Mouse (Mus musculus) intestine, embryonic 16.5 days (tissue): ENCODE data around the gene Smg6. TPM values are rescaled to one million over a fixed set of nuclear protein-coding genes. Genes with fewer than 3 reads are reported as not detected.
"Not testable (repeated sequence)": the region's sequence is repeated elsewhere in the genome, so short reads cannot be mapped to it uniquely, and the experiment has no call there.

Experiments used
- ATAC-seq: fragments of 200-750 bp; cut with Nextera tagmentation; 2 replicates; pipeline ENCODE4 v1.8.0; 2017; ENCODE audit warnings: moderate TSS enrichment, moderate library complexity
- H3K27ac ChIP-seq: fragments of 300-500 bp; sonication (generic); 2 replicates; pipeline ENCODE4 v1.5.1; 2014; ENCODE audit warnings: mild to moderate bottlenecking, low read length
- H3K27me3 ChIP-seq: fragments of 300-500 bp; sonication (generic); replicated peaks from 2 replicates; pipeline ENCODE4 v1.6.1; 2014; ENCODE audit warnings: low read length, control low read depth, mixed read lengths; ENCODE audit not compliant: control insufficient read depth, insufficient read depth
- H3K36me3 ChIP-seq: fragments of 300-500 bp; sonication (generic); 2 replicates; pipeline ENCODE4 v1.6.1; 2014; ENCODE audit warnings: low read length, control low read depth; ENCODE audit not compliant: control insufficient read depth, insufficient read depth
- H3K4me1 ChIP-seq: fragments of 300-500 bp; sonication (generic); 2 replicates; pipeline ENCODE4 v1.6.1; 2014; ENCODE audit warnings: low read length, control low read depth, mixed read lengths; ENCODE audit not compliant: control insufficient read depth, insufficient read depth
- H3K4me2 ChIP-seq: fragments of 300-500 bp; sonication (generic); 2 replicates; pipeline ENCODE4 v1.6.1; 2014; ENCODE audit warnings: low read depth, low read length, control low read depth
- H3K4me3 ChIP-seq: fragments of 300-500 bp; sonication (generic); 2 replicates; pipeline ENCODE4 v1.5.1; 2014; ENCODE audit warnings: mild to moderate bottlenecking, low read length
- H3K9ac ChIP-seq: fragments of 300-500 bp; sonication (generic); 2 replicates; pipeline ENCODE4 v1.6.1; 2014; ENCODE audit warnings: low read depth, low read length
- H3K9me3 ChIP-seq: fragments of 300-500 bp; sonication (generic); 2 replicates; pipeline ENCODE4 v1.6.1; 2016; ENCODE audit warnings: low read length, control low read depth; ENCODE audit not compliant: control insufficient read depth
- WGBS: fragments of 180-500 bp; shearing (Covaris S2); extraction: QIAGEN DNeasy Blood & Tissue Kit; methylation state at CpG from one replicate; pipeline ENCODE4 v1.1.7; 2014; 5-methylcytosine and 5-hydroxymethylcytosine counted together
- polyA plus RNA-seq: library from polyadenylated mRNA; unstranded; fragments of >200 nt; fragmentation: Nextera tagmentation; extraction: Ambion mirVana; gene quantifications from 2 replicates; pipeline ENCODE4 v1.2.1, GENCODE M21; 2015

Gene Smg6
- polyA plus RNA-seq, 1 experiment from 2014 or later = 11.4 TPM

DNA sequence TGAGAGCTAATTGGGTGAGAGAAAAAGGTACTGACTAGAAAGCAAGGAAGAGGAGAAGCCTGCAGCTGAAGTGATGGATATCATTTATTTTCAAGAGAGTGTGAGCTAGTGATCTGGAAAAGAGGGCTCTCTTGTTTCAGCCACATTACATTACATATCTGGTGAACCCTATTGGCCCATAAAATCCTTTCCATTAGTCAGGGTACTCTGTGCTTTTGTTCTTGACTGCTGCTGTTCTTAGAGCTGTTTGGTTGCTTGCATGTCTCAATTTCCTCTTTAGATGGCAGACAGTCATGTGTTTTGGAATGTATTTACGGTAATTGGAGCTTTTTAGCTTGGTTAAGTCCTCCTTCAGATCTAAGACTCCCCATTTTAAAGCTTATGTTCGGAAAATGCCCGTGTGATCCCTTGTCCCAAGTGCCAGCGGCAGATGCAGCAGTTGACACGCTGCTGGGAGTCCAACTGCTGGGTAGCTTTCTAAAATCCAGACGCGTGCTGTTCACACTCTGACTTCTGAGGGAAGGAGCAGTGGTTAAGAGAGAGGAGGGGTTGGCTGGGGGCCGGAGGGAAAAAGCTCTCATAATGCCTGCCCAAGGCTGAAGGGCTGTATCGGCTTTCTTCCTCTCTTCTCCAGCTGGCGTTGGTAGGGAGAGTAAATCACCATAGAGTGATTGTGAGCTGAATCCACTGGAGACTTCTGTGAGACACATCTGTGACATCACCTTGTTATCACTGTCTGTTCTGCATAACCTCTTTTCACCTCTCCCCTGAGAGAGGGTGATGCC is 75.4 kb downstream of the Smg6 start:
- Histone ChIP-seq H3K4me1 (peaks cover 3% of the 10 kb centered on the region; the same call in 1 of the 2 replicates), H3K9ac (no peak overlapping the region), H3K4me2 (no peak overlapping the region), H3K27me3 (no peaks in the 10 kb centered on the region), H3K9me3 (no peaks in the 10 kb centered on the region), H3K4me3 (no peak overlapping the region), H3K36me3 (no peaks in the 10 kb centered on the region), H3K27ac (peak overlapping the region; percentile 56)
- 51% methylated on average over 10 of the region's 10 CpGs for WGBS
- no peak for ATAC-seq

DNA sequence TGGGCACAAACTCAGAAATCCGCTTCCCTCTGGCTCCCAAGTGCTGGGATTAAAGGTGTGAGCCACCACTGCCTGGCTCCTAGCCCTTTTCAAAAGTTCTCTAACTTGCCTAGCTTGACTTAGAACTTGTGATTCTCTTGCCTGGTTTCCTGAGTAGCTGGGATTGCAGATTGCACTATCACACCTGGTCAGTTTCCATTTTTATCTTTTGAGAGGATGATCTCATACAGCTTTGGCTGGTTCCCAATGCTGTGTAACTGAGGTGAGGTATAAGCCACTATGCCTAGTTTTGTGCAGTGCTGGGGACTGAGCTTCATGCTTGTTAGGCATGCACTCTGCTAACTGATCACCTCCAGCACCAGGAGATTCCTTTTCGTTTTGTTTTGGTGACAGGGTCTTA is 82.6 kb downstream of the Smg6 start:
- Histone ChIP-seq H3K4me1 (peaks cover 9% of the 10 kb centered on the region), H3K27ac (no peak overlapping the region), H3K9me3 (no peaks in the 10 kb centered on the region), H3K36me3 (no peaks in the 10 kb centered on the region), H3K9ac (no peak overlapping the region), H3K27me3 (no peaks in the 10 kb centered on the region), H3K4me2 (no peak overlapping the region), H3K4me3 (no peak overlapping the region)
- 68% methylated on average over 2 of the region's 2 CpGs for WGBS
- ATAC-seq = no peak

DNA sequence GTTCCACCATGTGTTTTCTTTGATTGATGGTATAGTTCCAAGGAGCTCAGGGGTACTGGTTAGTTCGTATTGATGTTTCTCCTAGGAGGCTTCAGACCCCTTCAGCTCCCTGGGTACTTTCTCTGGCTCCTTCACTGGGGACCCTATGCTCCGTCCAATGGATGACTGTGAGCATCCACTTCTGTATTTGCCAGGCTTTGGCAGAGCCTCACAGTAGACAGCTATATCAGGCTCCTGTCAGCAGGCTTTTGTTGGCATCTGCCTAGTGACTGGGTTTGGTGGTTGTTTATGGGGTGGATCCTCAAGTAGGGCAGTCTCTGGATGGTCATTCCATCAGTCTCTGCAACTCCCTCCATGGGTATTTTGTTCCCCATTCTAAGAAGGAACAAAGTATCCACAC is 83.9 kb downstream of the Smg6 start:
- not testable (repeated sequence) for ATAC-seq, H3K27ac ChIP-seq, H3K9ac ChIP-seq, H3K27me3 ChIP-seq, H3K9me3 ChIP-seq, H3K4me2 ChIP-seq, H3K36me3 ChIP-seq, H3K4me3 ChIP-seq
- WGBS = 100% methylated on average over 2 of the region's 2 CpGs
- peaks cover 16% of the 10 kb centered on the region for H3K4me1 ChIP-seq

DNA sequence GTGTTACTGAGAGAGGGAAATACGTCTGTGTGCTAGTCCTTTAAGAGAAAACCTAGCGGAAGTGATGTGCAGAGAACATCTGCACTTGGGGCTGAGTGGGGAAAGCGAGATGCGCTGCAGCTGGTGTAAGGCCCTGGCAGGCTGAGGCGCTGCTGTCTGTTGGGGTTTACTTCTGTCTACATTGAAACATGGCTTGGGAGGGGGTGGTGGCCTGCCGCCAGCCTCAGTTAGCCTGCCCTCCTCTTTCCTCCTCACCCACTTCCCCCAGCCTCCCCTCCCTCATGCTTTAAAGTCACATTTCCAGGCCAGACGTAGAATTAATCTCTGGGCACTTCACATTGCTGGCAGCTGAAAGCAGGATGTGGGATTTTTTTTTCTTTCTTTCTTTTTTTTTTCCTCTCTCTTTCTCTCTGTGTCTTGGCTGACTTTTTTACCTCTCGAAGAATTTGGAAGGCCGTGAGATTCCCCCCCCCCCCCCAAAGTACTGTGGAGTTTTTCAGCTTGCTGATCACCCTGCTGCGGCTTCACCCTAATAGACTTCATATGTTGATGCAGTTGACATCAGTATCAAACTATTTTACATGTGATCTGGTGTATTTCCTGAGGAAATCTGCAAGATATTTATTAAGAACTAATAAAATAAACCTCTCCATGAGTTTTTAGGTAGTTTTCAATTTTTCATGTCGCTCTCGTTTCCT is 87.5 kb downstream of the Smg6 start:
- peaks cover 31% of the 10 kb centered on the region for H3K4me1 ChIP-seq
- H3K9ac ChIP-seq = no peak overlapping the region; the same call in 1 of the 2 replicates
- no peak overlapping the region for H3K4me3 ChIP-seq
- 37% methylated on average over 12 of the region's 12 CpGs for WGBS
- no peaks in the 10 kb centered on the region for H3K9me3 ChIP-seq
- no peaks in the 10 kb centered on the region for H3K27me3 ChIP-seq
- ATAC-seq = peak; percentile 89
- no peaks in the 10 kb centered on the region for H3K36me3 ChIP-seq
- H3K27ac ChIP-seq = peak overlapping the region; percentile 87
- H3K4me2 ChIP-seq = 0 out of 2 replicates have a peak overlapping the region, but pooled peaks have one; percentile 3

- 57% methylated on average over 12 of the region's 12 CpGs for WGBS
- H3K9ac ChIP-seq = no peak overlapping the region; the same call in 1 of the 2 replicates
- no peak overlapping the region for H3K4me3 ChIP-seq
- no peak overlapping the region for H3K4me2 ChIP-seq
- H3K27ac ChIP-seq = peak overlapping the region; percentile 85
- no peaks in the 10 kb centered on the region for H3K9me3 ChIP-seq
- H3K36me3 ChIP-seq = no peaks in the 10 kb centered on the region
- peaks cover 31% of the 10 kb centered on the region for H3K4me1 ChIP-seq
- peak; percentile 43; the same call in 1 of the 2 replicates for ATAC-seq
- H3K27me3 ChIP-seq = no peaks in the 10 kb centered on the region
Observed at GRCm38 (mm10) chr11:75013764-75014695, 88.4 kb downstream of the Smg6 start.

DNA sequence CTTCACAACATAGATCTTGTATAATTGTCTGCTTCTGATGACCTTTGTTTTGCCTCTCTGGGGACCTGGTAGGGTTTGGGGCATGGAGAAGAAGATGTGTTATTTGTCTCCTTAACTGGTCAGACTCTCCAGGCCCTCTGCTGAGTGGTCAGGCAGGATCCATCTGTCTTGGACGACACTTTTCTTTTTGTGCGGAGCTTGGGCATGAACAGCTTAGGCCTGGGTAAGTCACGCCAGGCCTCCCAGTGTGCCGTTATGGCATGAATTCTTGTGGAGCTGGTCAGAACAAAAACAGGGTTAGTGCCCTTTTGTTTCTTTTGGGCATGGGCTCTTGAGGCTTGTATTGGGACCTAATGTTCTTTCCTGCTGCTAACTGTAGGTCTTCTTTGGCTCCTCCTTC is 89.2 kb downstream of the Smg6 start:
- no peak for ATAC-seq
- Histone ChIP-seq H3K36me3 (no peaks in the 10 kb centered on the region), H3K27ac (peak overlapping the region; percentile 85), H3K9me3 (no peaks in the 10 kb centered on the region), H3K4me2 (no peak overlapping the region), H3K4me3 (no peak overlapping the region), H3K4me1 (peaks cover 31% of the 10 kb centered on the region), H3K27me3 (no peaks in the 10 kb centered on the region), H3K9ac (no peak overlapping the region)
- WGBS = 57% methylated on average over 4 of the region's 4 CpGs

DNA sequence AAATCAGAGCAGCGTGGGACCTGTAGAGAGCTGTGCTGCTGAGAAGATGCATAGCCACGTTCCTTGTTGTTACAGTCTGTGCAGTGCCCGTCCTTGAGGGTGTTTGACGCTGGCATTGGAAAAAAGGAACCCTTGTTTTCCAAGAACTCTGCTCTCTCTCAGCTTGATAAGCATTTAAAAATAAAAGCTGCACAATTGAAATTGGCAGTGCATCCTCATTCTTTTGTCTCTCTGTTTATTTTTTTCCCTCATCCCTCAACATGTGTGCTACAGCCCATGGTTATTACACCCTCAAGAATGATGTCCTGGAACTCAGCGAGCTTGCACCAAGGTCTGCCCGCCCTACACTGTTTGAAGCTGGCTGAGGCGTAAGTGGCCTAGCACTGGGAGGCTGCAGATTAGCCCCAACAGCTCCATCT is 89.8 kb downstream of the Smg6 start:
- H3K4me2 ChIP-seq = no peak overlapping the region
- no peaks in the 10 kb centered on the region for H3K27me3 ChIP-seq
- peaks cover 31% of the 10 kb centered on the region for H3K4me1 ChIP-seq
- H3K4me3 ChIP-seq = no peak overlapping the region
- no peak overlapping the region for H3K9ac ChIP-seq
- H3K9me3 ChIP-seq = no peaks in the 10 kb centered on the region
- ATAC-seq = no peak
- 55% methylated on average over 7 of the region's 7 CpGs for WGBS
- no peaks in the 10 kb centered on the region for H3K36me3 ChIP-seq
- H3K27ac ChIP-seq = peak overlapping the region; percentile 85

GRCm38 (mm10) chr11:75016309-75016860 is 90.8 kb downstream of the Smg6 start:
- Histone ChIP-seq H3K4me1 (peaks cover 31% of the 10 kb centered on the region), H3K9ac (no peak overlapping the region), H3K27ac (peak overlapping the region; percentile 42; the same call in 1 of the 2 replicates), H3K36me3 (no peaks in the 10 kb centered on the region), H3K9me3 (no peaks in the 10 kb centered on the region), H3K4me2 (no peak overlapping the region), H3K4me3 (no peak overlapping the region), H3K27me3 (no peaks in the 10 kb centered on the region)
- ATAC-seq = no peak
- 72% methylated on average over 5 of the region's 5 CpGs for WGBS
